Mouse (Mus musculus) neutrophil, adult 5-6 weeks (primary cell): Measurements from ENCODE around the gene Ccdc89. TPM values are rescaled to one million over a fixed set of nuclear protein-coding genes. Genes with fewer than 3 reads are reported as not detected.

Experiments
- ATAC-seq: fragments of 151-379, 151-347 bp; 2 replicates; pipeline ENCODE4 v1.8.0; 2017; ENCODE audit warnings: mild to moderate bottlenecking, moderate TSS enrichment; ENCODE audit not compliant: insufficient number of reproducible peaks, poor library complexity, low FRiP score, severe bottlenecking; ENCODE audit errors: extremely low read depth
- total RNA-seq: library from RNA; stranded (forward); fragments of 200-1000 nt; gene quantifications from 2 replicates; pipeline ENCODE4 v1.2.3, GENCODE M21; 2017

Gene Ccdc89
- total RNA-seq, 1 experiment from 2014 or later = not detected

DNA sequence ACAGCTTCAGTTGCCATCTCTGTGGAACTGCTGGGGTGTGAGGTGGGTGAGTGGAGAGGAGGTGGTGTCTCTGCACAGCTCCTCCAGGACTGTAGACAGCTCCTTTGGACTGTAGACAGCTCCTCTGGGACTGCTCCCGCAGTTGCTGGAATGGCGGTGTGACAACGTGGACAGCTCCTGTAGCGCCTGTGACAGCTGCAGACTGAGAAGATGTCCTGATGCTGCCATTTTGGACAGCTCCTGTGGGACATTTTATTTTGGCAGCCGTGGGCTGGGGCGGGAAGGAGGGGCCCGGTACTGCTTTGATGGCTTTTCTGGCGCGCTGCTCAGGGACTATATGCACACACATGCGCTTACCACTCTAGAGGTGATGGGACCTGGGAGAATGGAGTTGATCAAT is 34.0 kb downstream of the Ccdc89 start:
- no peak for ATAC-seq

DNA sequence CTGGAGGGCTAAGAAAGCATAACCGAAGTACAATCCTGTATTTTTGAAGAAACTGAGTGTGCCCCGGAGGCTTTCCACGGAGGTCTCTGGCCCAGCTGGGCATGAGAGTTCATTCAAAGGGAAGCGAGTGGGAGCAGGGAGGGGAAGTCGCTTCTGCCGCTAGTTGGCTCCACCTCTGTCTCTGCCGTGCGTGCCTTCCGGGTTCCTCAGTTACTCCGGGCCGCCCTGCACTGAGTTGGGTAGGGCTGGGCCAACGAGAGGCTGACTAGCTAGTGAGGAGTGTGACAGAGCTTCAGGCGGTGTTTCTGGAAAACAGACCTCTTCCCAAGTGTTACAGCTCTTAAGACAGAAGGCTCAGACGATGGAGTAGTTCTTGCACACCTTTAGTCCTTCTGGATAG is 34.6 kb downstream of the Ccdc89 start:
- peak; percentile 63 for ATAC-seq

GRCm38 (mm10) chr7:90461441-90461840 is 35.1 kb downstream of the Ccdc89 start:
- no peak for ATAC-seq

DNA sequence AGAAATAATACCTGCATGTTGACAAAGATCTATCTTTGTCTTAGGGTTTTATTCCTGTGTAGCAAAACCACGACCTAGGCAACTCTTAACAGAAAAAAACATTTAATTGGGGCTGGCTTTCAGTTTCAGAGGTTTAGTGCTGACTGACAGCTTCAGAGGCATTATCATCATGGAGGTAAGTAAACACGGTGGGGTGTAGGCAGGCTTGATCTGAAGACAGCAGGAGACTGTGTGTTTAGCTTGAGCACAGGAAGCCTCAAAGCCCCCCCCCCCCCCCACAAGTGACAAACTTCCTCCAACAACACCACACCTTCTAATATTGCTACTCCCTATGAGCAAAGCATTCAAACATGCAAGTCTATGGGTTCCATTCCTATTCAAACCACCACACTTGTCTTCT is 47.1 kb downstream of the Ccdc89 start:
- ATAC-seq = no peak

DNA sequence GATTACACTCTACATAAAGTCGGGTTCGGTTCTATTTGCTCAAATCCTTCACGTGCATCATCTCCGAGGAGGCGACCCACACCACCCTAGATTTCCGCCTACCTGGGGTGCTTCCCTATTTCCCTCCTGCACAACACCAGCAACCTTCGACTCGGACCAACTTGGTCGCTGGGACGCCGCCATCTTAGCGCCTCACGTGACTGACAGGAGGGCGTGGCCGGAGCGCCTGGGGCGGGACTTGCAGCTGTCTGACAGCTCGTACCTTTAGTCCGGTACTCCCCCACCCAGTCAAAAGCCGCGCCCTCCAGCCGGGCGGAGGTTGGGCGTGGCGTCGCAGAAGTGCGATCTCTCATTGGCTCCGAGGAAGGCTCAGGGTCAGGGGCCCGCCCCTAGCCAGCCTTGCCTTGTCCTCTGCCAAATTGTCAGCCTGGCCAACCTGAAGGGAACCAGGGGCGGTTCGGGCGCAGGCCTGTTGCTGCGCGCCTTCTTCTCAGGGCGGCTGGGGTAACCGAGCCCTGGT is 49.5 kb downstream of the Ccdc89 start, which contains the start of gene Tmem126b:
TSS of gene Tmem126b (minus strand) at position 209 of the 520 bp plus-strand sequence.
- ATAC-seq = peak; percentile 99

DNA sequence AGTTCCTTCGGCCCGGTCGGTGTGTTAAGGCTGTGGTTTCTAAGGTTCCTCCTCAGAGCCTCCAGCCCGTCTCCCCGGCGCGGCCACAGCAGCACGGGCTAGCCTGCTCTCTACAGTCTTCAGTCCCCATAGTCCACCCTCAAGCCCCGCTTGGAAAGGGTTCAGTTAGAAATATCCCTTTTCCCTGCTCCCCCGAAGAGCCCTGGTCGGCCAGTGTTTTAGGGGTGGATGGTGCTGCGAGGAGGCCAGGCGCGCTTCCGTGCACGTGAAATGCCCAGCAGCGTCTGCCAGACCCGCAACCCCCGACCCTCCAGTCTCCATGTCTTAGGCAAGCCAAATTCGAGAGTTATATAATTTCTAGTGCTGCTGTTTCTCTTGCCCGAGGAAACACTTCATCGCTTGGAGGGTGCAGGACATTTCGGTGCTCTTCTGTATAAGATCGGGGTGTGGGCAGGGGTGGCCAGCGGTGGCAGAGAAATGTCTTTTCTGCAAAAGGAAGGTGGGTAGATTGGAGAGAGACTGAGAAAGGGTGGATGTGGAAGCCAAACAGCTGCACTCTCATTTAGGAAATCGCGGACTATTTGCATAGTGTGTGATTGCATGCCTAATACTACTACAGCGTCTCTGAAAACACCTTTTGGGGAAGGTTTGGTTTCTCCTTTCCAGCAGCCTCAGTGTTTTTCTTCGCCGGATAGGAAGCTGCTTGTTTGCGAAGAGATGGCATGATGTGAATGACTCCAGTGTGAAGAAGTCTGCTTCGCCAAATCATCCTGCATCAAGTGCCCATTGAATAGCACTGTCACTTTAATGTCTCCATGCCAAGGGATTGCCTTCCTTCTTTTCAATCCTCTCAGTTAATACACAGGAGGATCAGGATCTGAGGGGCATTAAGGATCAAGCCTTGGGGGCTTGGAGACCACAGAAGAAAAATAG is 50.2 kb downstream of the Ccdc89 start, which contains the start of gene Dlg2:
TSS of gene Dlg2 (plus strand) at position 360 of the 933 bp plus-strand sequence.
- ATAC-seq = no peak

Other genes starting within 250 kb of the Ccdc89 start
- 0.25 TPM in 1 of 2 replicates, not detected in the other for gene Ccdc83, start 160.8 kb upstream of the Ccdc89 start, total RNA-seq
- 2.7 and 5.0 TPM in 2 replicates for gene Sytl2, start 124.3 kb upstream of the Ccdc89 start, total RNA-seq
- gene Crebzf, start 16.2 kb downstream of the Ccdc89 start, total RNA-seq = 128 and 129 TPM in 2 replicates
- gene Tmem126a, start 30.7 kb downstream of the Ccdc89 start, total RNA-seq = 13.7 and 15.2 TPM in 2 replicates
- gene Tmem126b, start 49.4 kb downstream of the Ccdc89 start, total RNA-seq = 13.1 and 16.3 TPM in 2 replicates
- 1.7 and 2.2 TPM in 2 replicates for gene Dlg2, start 50.1 kb downstream of the Ccdc89 start, total RNA-seq